Mouse (Mus musculus) C2C12 (cell line): ENCODE measurements around the gene Gm43518.

Experiments
- CTCF ChIP-seq: IDR thresholded peaks from one replicate; pipeline ENCODE4 v1.5.1; 2011; ENCODE audit not compliant: control insufficient read depth, insufficient read depth, insufficient read length
- FOSL1 ChIP-seq: IDR thresholded peaks from one replicate; pipeline ENCODE4 v1.8.0; 2011; ENCODE audit warnings: mild to moderate bottlenecking, low read length; ENCODE audit not compliant: poor library complexity, insufficient read depth, severe bottlenecking
- MYOG ChIP-seq: IDR thresholded peaks from one replicate; pipeline ENCODE4 v1.6.1; 2011; ENCODE audit not compliant: control insufficient read depth, insufficient read length; ENCODE audit errors: extremely low read depth

GRCm38 (mm10) chr5:123964208-123964607 lies 37.0 kb downstream of the Gm43518 start:
- TF ChIP-seq CTCF (no peak), MYOG (no peak), FOSL1 (no peak)
